Mouse (Mus musculus): ENCODE measurements around the gene Pik3r6. TPM values are rescaled to one million over a fixed set of nuclear protein-coding genes. Genes with fewer than 3 reads are reported as not detected.

Gene Pik3r6
- total RNA-seq, 2 experiments from 2014 or later: 1.7 to 1.9 TPM

- DNase-seq (ENCODE audit: low spot score in 2 of 2): no peak
- no peak for TF ChIP-seq CTCF (conservative IDR thresholded peaks at IDR 0.05)
- Histone ChIP-seq H3K27ac (no peak overlapping the region), H3K4me3 (no peak overlapping the region)
Measured at GRCm38 (mm10) chr11:68475676-68476075, 27.1 kb upstream of the Pik3r6 start.

- DNase-seq (ENCODE audit: low spot score in 2 of 2): no peak
- Histone ChIP-seq H3K27ac (no peak overlapping the region), H3K4me3 (no peak overlapping the region)
- TF ChIP-seq CTCF (conservative IDR thresholded peaks at IDR 0.05): no peak
Measured at GRCm38 (mm10) chr11:68477661-68478060, 25.2 kb upstream of the Pik3r6 start.

- Histone ChIP-seq H3K27ac (no peak overlapping the region), H3K4me3 (no peak overlapping the region)
- no peak for DNase-seq (ENCODE audit: low spot score in 2 of 2)
- TF ChIP-seq CTCF (conservative IDR thresholded peaks at IDR 0.05): no peak
Measured at GRCm38 (mm10) chr11:68478574-68478981, 24.2 kb upstream of the Pik3r6 start.

DNA sequence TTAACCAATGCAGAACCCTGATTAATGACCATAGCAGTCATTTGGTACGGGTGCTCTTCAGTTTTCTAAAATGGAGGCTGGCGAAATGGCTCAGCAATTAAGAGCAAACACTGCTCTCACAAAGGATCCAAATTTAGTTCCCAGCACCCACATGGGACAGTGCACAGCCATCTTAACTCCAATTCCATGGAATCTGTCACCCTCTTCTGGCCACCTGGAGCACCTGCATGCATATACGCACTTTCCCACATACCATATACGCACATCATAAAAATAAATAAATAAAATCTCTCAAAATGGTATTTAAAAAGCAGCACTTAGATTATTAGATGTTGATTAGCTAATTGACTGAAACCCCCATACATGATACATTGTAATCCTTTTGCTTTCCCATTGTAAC is 22.2 kb upstream of the Pik3r6 start:
- DNase-seq (ENCODE audit: low spot score in 2 of 2): no peak
- Histone ChIP-seq H3K4me3 (no peak overlapping the region), H3K27ac (no peak overlapping the region)
- peak; percentile 48 for TF ChIP-seq CTCF (conservative IDR thresholded peaks at IDR 0.05)

GRCm38 (mm10) chr11:68482001-68482400 is 20.8 kb upstream of the Pik3r6 start:
- no peak for DNase-seq (ENCODE audit: low spot score in 2 of 2)
- Histone ChIP-seq H3K4me3 (no peak overlapping the region), H3K27ac (no peak overlapping the region)
- no peak for TF ChIP-seq CTCF (conservative IDR thresholded peaks at IDR 0.05)

DNA sequence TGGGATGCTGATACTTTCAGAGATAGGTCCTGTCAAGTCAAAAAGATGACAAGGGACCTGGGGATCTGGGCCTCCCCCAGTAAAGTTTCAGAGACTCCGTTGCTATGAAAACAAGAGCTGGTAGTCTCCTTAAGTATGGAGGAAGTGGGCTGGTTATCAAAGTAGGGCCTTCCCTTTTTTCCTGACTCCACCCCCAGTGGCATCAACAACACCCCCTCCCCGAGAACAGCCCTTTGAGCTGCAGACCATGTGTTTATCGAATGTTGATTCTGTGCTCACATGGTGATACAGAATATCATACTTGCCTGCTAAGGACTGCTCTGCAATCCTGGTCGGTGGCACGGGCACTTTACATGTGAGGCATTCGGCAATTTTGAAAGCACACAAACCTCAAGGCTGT is 19.6 kb upstream of the Pik3r6 start:
- no peak overlapping the region for H3K4me3 ChIP-seq
- DNase-seq (ENCODE audit: low spot score in 2 of 2): no peak
- no peak overlapping the region for H3K27ac ChIP-seq
- TF ChIP-seq CTCF (conservative IDR thresholded peaks at IDR 0.05): no peak

GRCm38 (mm10) chr11:68484431-68484830 is 18.4 kb upstream of the Pik3r6 start:
- no peak overlapping the region for H3K4me3 ChIP-seq
- TF ChIP-seq CTCF (conservative IDR thresholded peaks at IDR 0.05): no peak
- no peak overlapping the region for H3K27ac ChIP-seq
- no peak for DNase-seq (ENCODE audit: low spot score in 2 of 2)

DNA sequence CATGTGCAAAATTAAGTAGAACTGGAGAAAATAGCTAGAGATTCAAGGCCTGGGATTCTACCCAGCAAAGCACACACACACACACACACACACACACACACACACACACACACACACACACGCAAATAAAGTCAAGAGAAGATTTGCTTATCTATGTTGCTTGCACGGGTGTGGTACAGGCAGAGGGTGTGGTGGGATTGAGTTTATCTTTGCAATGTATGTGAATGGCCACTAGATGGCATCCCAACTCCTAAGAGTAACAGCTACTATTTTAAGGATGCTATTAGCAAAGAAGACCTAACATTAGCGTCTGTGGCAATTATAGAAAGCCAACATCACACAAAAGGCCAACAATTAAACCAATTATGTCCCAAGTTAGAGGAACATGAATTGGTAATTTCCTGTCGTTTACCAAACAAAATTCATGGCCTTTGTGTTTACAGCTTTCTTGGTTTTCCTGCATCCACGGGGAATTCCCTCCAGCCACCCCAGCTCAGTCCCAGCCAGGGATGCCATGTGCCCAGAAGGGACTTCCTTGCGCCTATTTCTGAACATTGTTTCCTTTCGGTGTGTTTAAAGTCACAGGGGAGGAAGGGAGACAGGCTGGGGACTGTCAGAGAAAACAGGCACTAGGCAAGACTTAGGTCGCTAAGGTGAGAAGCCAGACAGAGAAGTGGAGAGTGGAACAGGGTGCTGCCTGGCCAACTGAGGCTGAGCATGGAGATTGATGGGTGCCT is 17.4 kb upstream of the Pik3r6 start:
- TF ChIP-seq CTCF (conservative IDR thresholded peaks at IDR 0.05): peak; percentile 80
- H3K27ac ChIP-seq: no peak overlapping the region
- no peak overlapping the region for H3K4me3 ChIP-seq
- peak; percentile 39 to 53 for DNase-seq (ENCODE audit: low spot score in 2 of 2)

GRCm38 (mm10) chr11:68486093-68486492 is 16.7 kb upstream of the Pik3r6 start:
- no peak for DNase-seq (ENCODE audit: low spot score in 2 of 2)
- peak; percentile 36 for TF ChIP-seq CTCF (conservative IDR thresholded peaks at IDR 0.05)
- Histone ChIP-seq H3K4me3 (no peak overlapping the region), H3K27ac (no peak overlapping the region)

DNA sequence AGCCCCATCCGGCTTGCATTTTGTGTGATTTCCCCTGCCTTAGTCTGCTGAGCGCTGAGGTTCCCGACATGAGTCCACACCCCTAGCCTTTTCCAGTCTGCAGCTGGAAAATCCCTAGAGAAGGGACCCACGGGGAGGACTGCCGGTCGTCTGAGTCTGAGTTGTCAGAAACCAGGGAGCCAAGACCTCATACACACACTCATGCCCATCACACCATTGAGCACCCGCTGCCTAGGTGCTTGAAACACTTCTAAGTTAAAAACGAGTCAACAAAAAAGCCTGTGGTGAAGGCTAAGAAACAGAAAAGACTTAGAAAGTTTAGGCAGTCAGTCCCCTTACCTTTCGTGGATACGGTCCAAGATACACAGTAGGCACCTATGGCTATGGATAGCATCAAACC is 15.1 kb upstream of the Pik3r6 start:
- Histone ChIP-seq H3K27ac (no peak overlapping the region), H3K4me3 (no peak overlapping the region)
- no peak for DNase-seq (ENCODE audit: low spot score in 2 of 2)
- no peak for TF ChIP-seq CTCF (conservative IDR thresholded peaks at IDR 0.05)

DNA sequence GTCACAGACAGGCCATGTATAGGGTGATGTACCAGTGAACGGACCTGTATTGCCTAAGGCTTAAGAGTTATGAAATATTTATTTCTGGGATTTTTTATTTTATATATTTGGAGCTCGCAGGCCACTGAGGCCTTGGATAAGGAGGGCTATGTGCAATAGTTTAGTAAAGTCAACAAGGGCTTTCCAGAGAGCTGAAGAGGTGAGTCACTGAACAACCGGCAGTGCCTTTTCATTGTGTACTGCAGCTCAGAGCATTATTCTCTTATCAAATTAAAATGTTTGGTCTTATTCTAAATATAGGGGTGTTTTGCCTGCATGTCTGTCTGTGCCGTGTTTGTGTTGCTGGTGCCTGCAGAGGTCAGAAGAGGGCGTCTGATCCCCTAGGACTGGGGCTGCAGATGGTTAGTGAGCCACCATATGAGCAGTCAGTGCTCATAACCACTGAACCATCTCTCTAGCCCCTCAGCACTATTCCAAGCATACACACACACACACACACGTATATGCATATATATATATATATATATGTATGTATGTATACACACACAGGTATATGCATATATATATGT is 14.5 kb upstream of the Pik3r6 start:
- Histone ChIP-seq H3K4me3 (no peak overlapping the region), H3K27ac (no peak overlapping the region)
- TF ChIP-seq CTCF (conservative IDR thresholded peaks at IDR 0.05): no peak
- no peak for DNase-seq (ENCODE audit: low spot score in 2 of 2)

GRCm38 (mm10) chr11:68489236-68489635 is 13.6 kb upstream of the Pik3r6 start:
- no peak for DNase-seq (ENCODE audit: low spot score in 2 of 2)
- H3K27ac ChIP-seq: no peak overlapping the region
- TF ChIP-seq CTCF (conservative IDR thresholded peaks at IDR 0.05): no peak
- no peak overlapping the region for H3K4me3 ChIP-seq

- Histone ChIP-seq H3K27ac (no peak overlapping the region), H3K4me3 (no peak overlapping the region)
- no peak for DNase-seq (ENCODE audit: low spot score in 2 of 2)
- TF ChIP-seq CTCF (conservative IDR thresholded peaks at IDR 0.05): no peak
Measured at GRCm38 (mm10) chr11:68492592-68492991, 10.2 kb upstream of the Pik3r6 start.

DNA sequence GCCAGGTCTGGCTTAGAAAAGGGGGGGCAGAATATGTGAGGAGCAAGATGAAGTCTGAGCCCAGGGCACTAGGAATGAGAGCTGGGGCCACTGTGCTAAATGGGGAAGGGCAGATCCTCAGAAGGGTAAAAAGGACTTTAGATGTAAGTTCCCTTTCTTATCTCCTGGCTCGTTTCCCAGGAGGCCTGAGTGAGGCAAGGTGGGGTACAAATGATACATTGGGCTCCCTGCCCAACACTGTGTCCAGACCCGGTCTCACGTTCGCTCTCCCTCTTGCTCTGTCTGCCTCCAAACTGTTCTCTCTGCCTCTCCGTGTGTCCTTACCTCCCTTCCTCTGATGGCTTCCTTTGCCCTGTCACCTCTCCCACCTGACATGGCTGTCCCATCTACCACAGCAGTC is 9.1 kb upstream of the Pik3r6 start:
- no peak overlapping the region for H3K4me3 ChIP-seq
- H3K27ac ChIP-seq: no peak overlapping the region
- no peak for TF ChIP-seq CTCF (conservative IDR thresholded peaks at IDR 0.05)
- DNase-seq (ENCODE audit: low spot score in 2 of 2): no peak
